Mouse (Mus musculus): Measurements from ENCODE around the gene Gabarapl2.
"Not testable (repeated sequence)": the region's sequence is repeated elsewhere in the genome, so short reads cannot be mapped to it uniquely, and the experiment has no call there.

Gene Gabarapl2

DNA sequence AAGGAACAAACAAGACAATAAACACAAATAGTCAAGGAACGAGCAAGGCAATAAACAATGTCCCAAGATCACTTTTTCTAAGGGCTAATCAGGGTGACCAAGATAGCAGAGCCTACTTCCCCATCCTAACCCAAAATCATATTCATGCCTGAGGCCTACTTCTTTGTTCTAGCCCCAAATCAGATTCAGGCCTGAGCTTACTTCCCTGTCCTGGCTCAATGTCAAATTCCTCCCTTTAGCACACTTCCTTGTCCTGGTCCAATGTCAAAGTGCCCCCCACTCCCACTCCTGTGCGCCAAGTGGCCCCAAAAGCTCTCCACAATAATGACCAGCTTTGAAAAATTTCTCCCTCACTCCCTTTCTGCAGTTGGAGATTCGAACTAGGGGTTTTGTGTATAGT, 3.3 kb upstream of the Gabarapl2 start:
- DNase-seq: no peak

- DNase-seq: not testable (repeated sequence)
Measured at GRCm38 (mm10) chr8:111938076-111938985, 2.2 kb upstream of the Gabarapl2 start.

- DNase-seq: peak; percentile 44 to 60
Measured at GRCm38 (mm10) chr8:111939516-111940142, 874 bp upstream of the Gabarapl2 start.

DNA sequence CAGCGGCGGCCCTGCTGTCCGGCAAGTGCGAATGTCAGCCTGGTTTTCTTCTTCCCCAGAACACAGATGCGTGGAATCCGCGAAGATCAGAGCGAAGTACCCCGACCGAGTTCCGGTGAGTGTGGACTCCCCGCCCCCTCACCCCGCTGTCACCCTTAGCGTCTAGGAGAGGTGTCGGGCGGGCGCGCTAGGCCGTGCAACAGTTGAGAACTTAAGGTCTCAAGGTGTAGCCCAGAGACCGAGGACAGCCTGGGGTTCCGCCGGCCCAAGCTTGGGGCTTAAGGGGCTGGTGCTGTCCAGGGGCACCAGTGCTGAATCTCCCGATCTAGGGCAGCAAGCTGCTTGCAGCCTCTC, 575 bp downstream of the Gabarapl2 start:
- DNase-seq: peak; percentile 76 to 83

- DNase-seq: no peak
Measured at GRCm38 (mm10) chr8:111943544-111943943, 3.0 kb downstream of the Gabarapl2 start.

DNA sequence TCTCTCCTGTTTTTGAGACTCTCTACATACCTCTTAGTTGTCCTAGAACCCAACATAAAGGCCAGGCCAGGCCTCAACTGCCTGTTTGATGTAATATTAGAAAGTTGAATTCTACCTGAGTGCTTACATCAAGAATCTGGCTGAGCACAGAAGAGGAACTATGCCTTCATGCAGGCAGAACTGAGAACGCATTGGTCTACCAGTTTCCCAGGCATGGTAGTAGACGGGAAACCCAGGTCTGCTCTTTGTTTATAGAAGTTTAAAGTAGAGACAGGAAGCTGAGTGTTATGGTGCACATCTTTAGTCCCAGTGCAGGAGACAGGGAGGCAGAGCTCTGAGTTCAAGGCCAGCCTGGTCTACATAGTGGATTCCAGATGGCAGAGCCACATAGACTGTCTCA, 6.6 kb downstream of the Gabarapl2 start:
- DNase-seq: no peak

DNA sequence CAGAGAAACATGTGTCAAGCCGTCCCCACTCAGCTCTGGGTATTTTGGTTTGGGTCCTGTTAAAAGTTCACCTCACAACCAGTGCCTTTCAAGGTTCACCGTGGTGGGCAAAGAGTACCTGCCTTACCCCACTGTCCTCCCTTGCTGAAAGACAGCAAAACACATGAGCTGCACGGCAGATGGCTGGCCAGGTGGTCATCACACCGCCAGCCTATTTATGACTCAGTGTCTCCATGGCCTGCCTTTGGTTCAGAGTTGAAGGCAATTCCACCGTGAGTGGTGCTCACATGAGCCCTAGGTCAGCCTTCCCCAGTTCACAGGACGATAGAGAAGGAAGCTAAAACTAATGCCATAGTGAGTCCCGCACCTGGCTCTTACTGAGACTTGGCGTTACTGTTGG, 7.5 kb downstream of the Gabarapl2 start:
- no peak for DNase-seq

GRCm38 (mm10) chr8:111950846-111951245, 10.3 kb downstream of the Gabarapl2 start:
- no peak for DNase-seq

DNA sequence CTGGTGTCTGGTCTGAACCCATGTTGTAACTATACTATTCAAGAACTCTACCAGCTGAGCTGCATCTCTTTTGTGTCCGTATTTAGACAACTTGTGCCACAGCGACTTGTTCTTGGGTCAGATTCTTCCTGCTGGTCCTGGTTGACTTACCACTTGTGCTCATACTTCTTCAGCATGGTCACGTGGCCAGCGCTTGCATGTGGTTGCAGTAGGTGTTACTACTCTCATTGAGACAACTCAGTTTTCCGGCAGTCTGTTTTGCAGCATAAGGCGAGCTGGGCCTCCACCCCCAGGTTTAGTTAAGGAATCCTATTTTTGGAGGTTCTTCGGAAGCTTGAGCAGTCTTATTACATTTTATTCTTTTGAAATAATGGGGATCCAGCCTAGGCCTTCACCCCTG, 10.8 kb downstream of the Gabarapl2 start:
- no peak for DNase-seq

DNA sequence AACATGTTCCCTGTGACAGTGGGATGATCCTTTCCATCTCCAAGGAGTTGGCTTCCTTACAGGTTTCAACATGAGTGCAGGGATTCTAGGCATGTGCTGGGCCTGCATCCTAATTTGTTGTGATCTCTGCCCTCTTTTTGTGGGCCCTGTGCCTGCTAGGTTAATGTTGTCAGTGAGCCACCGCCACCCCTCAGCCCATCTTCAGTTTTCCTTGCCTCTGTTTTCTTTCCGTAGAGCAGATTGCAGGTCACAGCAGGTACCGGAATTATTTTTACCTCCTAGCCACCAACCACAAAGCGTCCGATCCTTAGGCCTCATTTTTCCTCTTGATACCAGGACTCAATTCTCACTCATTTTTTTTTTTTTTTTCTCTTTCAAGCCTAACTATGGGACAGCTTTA, 11.4 kb downstream of the Gabarapl2 start:
- no peak for DNase-seq

DNA sequence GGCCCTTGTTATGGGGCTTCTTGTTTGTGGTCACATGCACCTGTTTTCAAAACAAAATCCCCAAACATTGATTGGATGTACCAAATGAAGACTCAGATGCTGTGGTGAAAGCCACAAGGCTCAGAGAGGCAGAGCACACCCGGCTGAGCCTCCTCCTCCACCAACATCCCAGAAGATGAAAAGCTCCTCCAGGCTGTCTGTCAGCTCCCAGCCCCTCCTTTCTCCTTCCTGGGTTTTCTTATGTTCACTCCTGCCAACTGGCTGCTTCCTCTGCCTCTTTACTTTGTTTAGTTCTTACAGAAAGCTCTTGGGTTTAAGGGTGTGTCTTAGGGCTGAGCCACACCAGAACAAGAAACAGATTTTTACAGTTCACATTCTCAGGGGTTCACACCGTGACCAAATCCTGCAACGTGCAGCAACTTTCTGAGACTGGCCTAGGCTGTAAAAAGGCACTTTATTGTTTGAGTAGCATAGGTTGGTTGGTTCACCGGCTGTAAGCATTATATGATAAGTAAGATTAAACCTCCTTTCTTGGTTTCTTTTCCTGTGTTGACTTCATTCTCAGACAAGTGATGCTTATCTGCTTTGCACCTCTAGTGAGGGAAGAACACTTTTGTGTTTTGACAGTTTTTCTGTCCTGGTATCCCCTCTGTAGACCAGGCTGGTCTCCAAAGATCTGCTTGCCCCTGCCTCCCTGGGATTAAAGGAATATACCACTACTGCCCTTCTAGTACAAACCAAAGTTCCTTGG, 14.5 kb downstream of the Gabarapl2 start:
- no peak for DNase-seq

- DNase-seq: no peak
Measured at GRCm38 (mm10) chr8:111955879-111956278, 15.4 kb downstream of the Gabarapl2 start.

GRCm38 (mm10) chr8:111957231-111957630, 16.7 kb downstream of the Gabarapl2 start:
- DNase-seq: no peak

DNA sequence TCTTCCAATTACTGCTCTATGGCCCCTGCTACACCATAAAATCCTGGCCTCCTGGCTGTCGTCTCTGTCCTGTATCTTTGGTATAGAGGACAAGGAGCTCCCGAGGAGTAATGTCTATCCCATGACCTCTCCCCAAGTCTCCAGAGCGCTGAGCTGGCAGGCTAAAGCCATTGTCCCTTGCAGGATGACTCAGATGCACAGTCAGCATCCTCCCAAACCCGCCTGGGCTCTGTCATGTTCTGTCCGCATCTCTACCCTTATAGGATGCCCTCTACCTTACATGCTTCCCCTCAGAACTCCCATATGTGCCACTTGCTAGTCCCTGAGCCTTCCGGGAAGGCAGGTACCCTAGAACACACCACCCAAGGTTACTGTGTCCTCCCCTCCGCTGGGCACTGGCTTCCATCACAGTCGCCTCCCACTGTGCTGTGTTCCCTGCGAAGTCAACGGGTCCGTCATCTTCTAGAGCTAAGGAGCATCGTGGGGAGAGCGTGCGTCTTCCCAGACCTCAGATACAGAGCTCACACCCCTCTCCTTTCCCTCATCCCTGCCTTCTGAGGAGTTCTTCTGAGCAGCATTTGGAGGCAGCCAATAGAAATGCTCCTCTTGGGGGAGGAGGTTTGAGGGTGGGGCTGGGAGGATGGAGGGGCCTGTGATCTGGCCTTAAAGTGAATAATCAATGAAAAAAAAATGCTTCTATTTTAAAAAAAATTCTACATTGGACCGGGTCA, 20.3 kb downstream of the Gabarapl2 start:
- DNase-seq: no peak

DNA sequence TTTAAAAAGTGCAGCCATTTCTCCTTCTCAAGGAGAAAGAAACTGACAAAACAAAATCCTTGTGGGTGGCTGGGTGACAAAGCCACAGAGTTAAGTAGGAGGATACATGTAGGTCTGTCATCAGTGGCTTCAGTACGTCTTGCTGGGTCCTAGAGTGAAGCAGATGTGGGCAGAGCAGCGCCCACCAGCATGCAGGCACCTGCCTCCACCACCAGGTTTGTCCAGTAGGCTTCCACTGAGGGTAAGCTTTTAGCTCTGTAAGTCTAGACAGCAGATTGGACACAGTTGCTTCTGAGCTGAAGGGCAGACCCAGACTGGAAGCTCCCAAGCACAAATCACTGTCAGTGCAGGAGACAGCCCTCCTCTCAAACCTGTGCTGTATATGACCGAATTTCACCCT, 20.8 kb downstream of the Gabarapl2 start:
- no peak for DNase-seq

DNA sequence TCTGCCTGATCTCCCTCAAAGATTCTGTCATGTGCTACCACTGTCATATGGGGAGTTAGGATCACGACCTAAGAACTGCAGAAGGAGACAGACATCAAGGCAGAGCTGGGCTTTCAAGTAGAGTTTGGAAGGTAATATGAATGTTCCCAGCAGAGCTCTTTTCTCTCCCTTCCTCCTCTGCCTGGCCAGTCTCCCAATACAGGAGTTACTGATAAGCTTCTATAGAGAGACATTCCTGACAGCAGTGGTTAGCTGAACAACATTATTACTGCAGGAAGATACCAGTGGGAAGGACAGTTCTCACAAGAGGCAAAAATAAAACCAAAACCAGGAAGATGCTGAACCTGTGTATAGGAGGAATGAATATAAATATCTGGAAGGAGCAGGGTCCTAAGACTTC, 22.1 kb downstream of the Gabarapl2 start:
- DNase-seq: no peak

DNA sequence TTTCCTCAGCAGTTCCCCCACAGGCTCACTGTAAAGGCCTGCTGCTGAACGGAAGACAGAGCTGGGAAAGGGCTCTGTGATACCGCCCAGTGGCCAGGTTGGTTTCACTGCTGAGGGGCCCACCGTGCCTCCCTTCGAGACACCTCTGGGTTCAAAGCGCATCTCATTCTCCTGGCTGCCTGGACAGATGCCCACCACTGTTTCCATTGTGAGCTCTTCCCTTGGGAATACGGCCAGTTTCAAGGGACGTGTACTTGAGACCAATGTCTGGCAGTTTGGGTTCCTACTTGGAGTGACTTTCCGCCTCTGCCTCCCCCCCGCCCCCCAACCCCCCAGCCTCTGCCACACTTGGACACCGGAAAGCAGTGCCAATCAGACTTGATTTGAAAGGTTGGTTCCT, 22.6 kb downstream of the Gabarapl2 start:
- DNase-seq: no peak

DNA sequence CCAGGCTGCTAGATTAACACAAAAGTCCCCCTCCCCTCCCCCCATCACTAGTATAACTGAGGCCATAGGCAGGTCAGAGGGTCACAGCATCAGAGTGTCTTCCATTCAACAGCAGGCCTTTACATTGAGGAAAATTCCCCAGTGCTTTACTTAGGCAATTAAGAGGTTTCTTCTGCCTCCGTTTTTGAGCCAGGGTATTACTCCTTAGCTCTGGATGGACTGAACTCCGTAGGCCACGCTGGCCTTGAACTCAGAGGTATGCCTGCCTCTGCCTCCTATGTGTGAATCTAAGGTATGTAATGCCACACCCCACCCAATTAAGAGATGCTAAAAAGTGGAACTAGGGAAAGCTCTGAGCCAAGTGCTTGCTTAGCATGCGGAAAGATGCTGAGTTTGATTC, 23.0 kb downstream of the Gabarapl2 start:
- DNase-seq: no peak

- no peak for DNase-seq
Measured at GRCm38 (mm10) chr8:111964351-111964750, 23.8 kb downstream of the Gabarapl2 start.

- DNase-seq: no peak
Measured at GRCm38 (mm10) chr8:111964849-111965561, 24.5 kb downstream of the Gabarapl2 start.

- DNase-seq: no peak
Measured at GRCm38 (mm10) chr8:111967246-111967870, 26.9 kb downstream of the Gabarapl2 start.

- DNase-seq: no peak
Measured at GRCm38 (mm10) chr8:111968541-111968940, 28.0 kb downstream of the Gabarapl2 start.
